Mouse (Mus musculus): ENCODE data around the gene Tbccd1.
A peak's percentile ranks its signal among the peaks of the same experiment; 100 is the strongest.

Tbccd1 gene

GRCm38 (mm10) chr16:22857431-22858113 is at the start of gene Tbccd1, which contains the start of gene Dnajb11:
TSS of gene Tbccd1 (minus strand) at chr16:22857669.
TSS of gene Dnajb11 (plus strand) at chr16:22857845.
- peak; percentile 97 for DNase-seq

GRCm38 (mm10) chr16:22901326-22901725 is 43.9 kb upstream of the Tbccd1 start:
- no peak for DNase-seq

- DNase-seq, result no peak
Measured at GRCm38 (mm10) chr16:22899866-22900570, 42.5 kb upstream of the Tbccd1 start.

- DNase-seq, result no peak
Measured at GRCm38 (mm10) chr16:22899346-22899745, 41.9 kb upstream of the Tbccd1 start.

- no peak for DNase-seq
Measured at GRCm38 (mm10) chr16:22896618-22897017, 39.1 kb upstream of the Tbccd1 start.

- peak; percentile 9 for DNase-seq
Measured at GRCm38 (mm10) chr16:22894095-22894494, 36.6 kb upstream of the Tbccd1 start.

- DNase-seq, result peak; percentile 35
Measured at GRCm38 (mm10) chr16:22891733-22892154, 34.3 kb upstream of the Tbccd1 start.

GRCm38 (mm10) chr16:22890683-22891510 is 33.4 kb upstream of the Tbccd1 start, which contains the start of gene Ahsg:
TSS of gene Ahsg (plus strand) at chr16:22891277.
- no peak for DNase-seq

- no peak for DNase-seq
Measured at GRCm38 (mm10) chr16:22889716-22890115, 32.2 kb upstream of the Tbccd1 start.

- peak; percentile 38 for DNase-seq
Measured at GRCm38 (mm10) chr16:22888835-22889234, 31.4 kb upstream of the Tbccd1 start.

- DNase-seq, result no peak
Measured at GRCm38 (mm10) chr16:22886726-22887125, 29.3 kb upstream of the Tbccd1 start.

- DNase-seq, result no peak
Measured at GRCm38 (mm10) chr16:22885356-22885755, 27.9 kb upstream of the Tbccd1 start.

- no peak for DNase-seq
Measured at GRCm38 (mm10) chr16:22883441-22883840, 26.0 kb upstream of the Tbccd1 start.

- no peak for DNase-seq
Measured at GRCm38 (mm10) chr16:22881487-22881886, 24.0 kb upstream of the Tbccd1 start.

- DNase-seq, result no peak
Measured at GRCm38 (mm10) chr16:22880900-22881299, 23.4 kb upstream of the Tbccd1 start.

- no peak for DNase-seq
Measured at GRCm38 (mm10) chr16:22879945-22880595, 22.6 kb upstream of the Tbccd1 start.

GRCm38 (mm10) chr16:22878716-22879115 is 21.2 kb upstream of the Tbccd1 start:
- DNase-seq, result no peak

GRCm38 (mm10) chr16:22877660-22878390 is 20.4 kb upstream of the Tbccd1 start:
- DNase-seq, result no peak

- DNase-seq, result peak; percentile 31
Measured at GRCm38 (mm10) chr16:22876218-22877043, 19.0 kb upstream of the Tbccd1 start.

- no peak for DNase-seq
Measured at GRCm38 (mm10) chr16:22873369-22873768, 15.9 kb upstream of the Tbccd1 start.

GRCm38 (mm10) chr16:22872397-22872796 is 14.9 kb upstream of the Tbccd1 start:
- DNase-seq, result no peak
